In the genomic region with DNA sequence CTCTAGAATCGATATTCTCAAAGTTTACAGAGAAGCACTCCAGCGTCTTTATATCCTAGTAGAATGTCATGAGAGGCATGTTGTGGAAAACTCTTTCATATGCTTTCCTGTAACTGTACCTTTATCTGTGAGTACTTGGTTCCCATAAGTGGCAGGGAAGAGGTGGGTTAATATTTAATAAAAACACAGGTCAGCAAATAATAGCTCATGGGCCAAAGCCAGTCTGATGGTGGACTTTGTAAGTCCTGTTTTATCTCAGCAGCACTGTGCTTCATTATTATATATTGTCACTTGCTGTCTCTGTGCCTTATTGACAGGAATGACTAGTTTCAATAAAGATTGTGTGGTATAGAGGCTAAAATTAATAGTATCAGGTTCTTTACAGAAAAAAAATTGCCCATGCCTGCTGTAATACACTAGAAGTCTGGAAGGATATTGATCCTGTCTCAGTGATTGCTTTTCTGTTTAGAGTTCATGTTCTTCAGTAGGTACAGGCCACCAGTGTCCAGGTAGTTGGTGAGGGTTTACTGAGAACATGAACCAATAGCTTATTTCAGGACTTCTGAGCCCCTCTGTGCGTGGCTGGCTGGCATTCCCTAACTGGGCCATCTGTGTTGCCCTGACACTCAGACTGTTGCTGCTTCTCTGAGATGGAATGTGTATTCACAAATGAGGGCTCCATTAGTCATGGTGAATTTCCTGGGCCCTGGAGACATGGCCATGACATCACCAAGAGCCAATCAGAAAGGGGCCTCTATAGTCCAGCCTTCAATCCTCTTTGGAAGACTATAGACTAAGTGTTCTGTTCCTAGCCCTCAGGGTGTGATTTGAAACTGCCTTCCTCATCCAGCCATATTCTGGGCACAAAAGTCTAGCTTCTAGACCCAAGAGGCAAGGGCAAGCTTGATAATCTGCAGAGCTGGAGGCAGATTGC, we compare ENCODE assay signal across 8 mouse cellular contexts.
DNase-seq lines count a peak whose midpoint lies in the region; ATAC-seq and TF ChIP-seq lines count a peak whose summit lies in the region.

No protein-coding gene starts in this region.

- H3K4me2 ChIP-seq in heart, postnatal 0 days (ENCODE audit: low read depth, low read length) = no peak overlapping the region
- peak overlapping the region; percentile 31 for H3K4me2 ChIP-seq in intestine, postnatal 0 days (replicated peaks; ENCODE audit: low read depth)
- H3K4me2 ChIP-seq in midbrain, embryonic 13.5 days (replicated peaks) = no peak overlapping the region

- no peak overlapping the region for H3K4me3 ChIP-seq in heart, postnatal 0 days (ENCODE audit: low read depth, low read length)
- H3K4me3 ChIP-seq in embryonic facial prominence, embryonic 10.5 days = no peak overlapping the region
- H3K4me3 ChIP-seq in intestine, postnatal 0 days (ENCODE audit: low read depth, low read length) = no peak overlapping the region
- no peak overlapping the region for H3K4me3 ChIP-seq in midbrain, embryonic 13.5 days (replicated peaks)

- intact Hi-C loops in heart, postnatal 25 days (cut with DNase I) = no loop called here

- no peaks in the 10 kb centered on the region for H3K36me3 ChIP-seq in heart, postnatal 0 days (replicated peaks; ENCODE audit: control insufficient read depth, insufficient read depth, low read length)
- H3K36me3 ChIP-seq in embryonic facial prominence, embryonic 10.5 days (replicated peaks) = no peaks in the 10 kb centered on the region
- no peaks in the 10 kb centered on the region for H3K36me3 ChIP-seq in intestine, postnatal 0 days (ENCODE audit: control insufficient read depth, insufficient read depth)
- no peaks in the 10 kb centered on the region for H3K36me3 ChIP-seq in midbrain, embryonic 13.5 days

- TF ChIP-seq CTCF in heart, postnatal 0 days (IDR thresholded peaks at IDR 0.05; ENCODE audit: low read depth) = no peak
- TF ChIP-seq CTCF in intestine, postnatal 0 days (IDR thresholded peaks at IDR 0.05; ENCODE audit: low read depth) = no peak

- peak; percentile 64; the same call in 1 of the 2 replicates for ATAC-seq in heart, postnatal 0 days (ENCODE audit: insufficient read depth, low read depth)
- ATAC-seq in intestine, postnatal 0 days = peak; percentile 83
- peak; percentile 92 for ATAC-seq in midbrain, embryonic 13.5 days
- ATAC-seq in erythroblast, adult 5-6 weeks (replicated peaks; ENCODE audit: low FRiP score, poor library complexity, severe bottlenecking) = no peak

- no peak overlapping the region for H3K9ac ChIP-seq in heart, postnatal 0 days (replicated peaks; ENCODE audit: low read depth, low read length)
- H3K9ac ChIP-seq in intestine, postnatal 0 days (ENCODE audit: low read depth, low read length) = no peak overlapping the region
- H3K9ac ChIP-seq in midbrain, embryonic 13.5 days (replicated peaks) = no peak overlapping the region

- H3K27ac ChIP-seq in heart, postnatal 0 days (ENCODE audit: low read depth) = peak overlapping the region; percentile 35
- H3K27ac ChIP-seq in embryonic facial prominence, embryonic 10.5 days (replicated peaks) = peak overlapping the region; percentile 24; the same call in 1 of the 2 replicates
- H3K27ac ChIP-seq in intestine, postnatal 0 days (ENCODE audit: low read depth, low read length) = peak overlapping the region; percentile 80
- H3K27ac ChIP-seq in midbrain, embryonic 13.5 days = peak overlapping the region; percentile 67

- no peak for DNase-seq in heart, postnatal 0 days (ENCODE audit: low spot score)
- DNase-seq in heart, postnatal 25 days (ENCODE audit: low spot score) = no peak
- DNase-seq in embryonic facial prominence, embryonic 10.5 days (ENCODE audit: low spot score) = peak; percentile 54
- no peak for DNase-seq in ovary, postnatal 14 days (ENCODE audit: low spot score)
- no peak for DNase-seq in cerebellum, adult 11-12 months

- no peaks in the 10 kb centered on the region for H3K9me3 ChIP-seq in heart, postnatal 0 days (replicated peaks; ENCODE audit: control insufficient read depth, low read length)
- H3K9me3 ChIP-seq in embryonic facial prominence, embryonic 10.5 days = peaks cover 3% of the 10 kb centered on the region; the same call in 1 of the 2 replicates
- no peaks in the 10 kb centered on the region for H3K9me3 ChIP-seq in intestine, postnatal 0 days (ENCODE audit: control insufficient read depth)
- no peaks in the 10 kb centered on the region for H3K9me3 ChIP-seq in midbrain, embryonic 13.5 days

- H3K27me3 ChIP-seq in heart, postnatal 0 days (ENCODE audit: control insufficient read depth, insufficient read depth, low read length) = no peaks in the 10 kb centered on the region
- no peaks in the 10 kb centered on the region for H3K27me3 ChIP-seq in embryonic facial prominence, embryonic 10.5 days (replicated peaks; ENCODE audit: low read depth, poor library complexity, severe bottlenecking)
- no peaks in the 10 kb centered on the region for H3K27me3 ChIP-seq in intestine, postnatal 0 days (replicated peaks; ENCODE audit: control insufficient read depth, insufficient read depth, low read length)
- H3K27me3 ChIP-seq in midbrain, embryonic 13.5 days = no peaks in the 10 kb centered on the region

- no peak for TF ChIP-seq EP300 in heart, postnatal 0 days (IDR thresholded peaks at IDR 0.05; ENCODE audit: low read depth)

- H3K4me1 ChIP-seq in heart, postnatal 0 days (ENCODE audit: control insufficient read depth, insufficient read depth) = peaks cover 16% of the 10 kb centered on the region
- peaks cover 31% of the 10 kb centered on the region for H3K4me1 ChIP-seq in embryonic facial prominence, embryonic 10.5 days
- H3K4me1 ChIP-seq in intestine, postnatal 0 days (replicated peaks; ENCODE audit: control insufficient read depth, insufficient read depth, low read length) = peaks cover 18% of the 10 kb centered on the region; the same call in 1 of the 2 replicates
- peaks cover 37% of the 10 kb centered on the region for H3K4me1 ChIP-seq in midbrain, embryonic 13.5 days (replicated peaks)

- 55% methylated on average over 3 of the region's 3 CpGs for WGBS in heart, postnatal 0 days
- WGBS in embryonic facial prominence, embryonic 10.5 days = 68% methylated on average over 3 of the region's 3 CpGs
- WGBS in intestine, postnatal 0 days = 40% methylated on average over 3 of the region's 3 CpGs
- WGBS in midbrain, embryonic 13.5 days = 68% methylated on average over 3 of the region's 3 CpGs

Comparison
In these comparisons a context has a peak if more than half of its experiments do, and no peak if none do; other contexts are left out.
1. H3K27ac ChIP-seq: peak in every context shown above with its lines; median percentile 80 in intestine, postnatal 0 days; 67 in midbrain, embryonic 13.5 days; 35 in heart, postnatal 0 days; 24 in embryonic facial prominence, embryonic 10.5 days.